Mouse (Mus musculus) CH12F3 (cell line): ENCODE measurements around the gene Chmp1a.
"Not testable (repeated sequence)": the region's sequence is repeated elsewhere in the genome, so short reads cannot be mapped to it uniquely, and the experiment has no call there.

Experiments used
- in situ Hi-C: fragments of 300-500 bp; cut with MboI; formaldehyde crosslinking; loops from 2 replicates; pipeline ENCODE4 v1.14.3; 2020; ENCODE audit warnings: low sequenced_read_pairs

Gene Chmp1a

GRCm38 (mm10) chr8:123212321-123213117, at the start of gene Chmp1a, which contains the start of gene Spata33:
TSS of gene Chmp1a (minus strand) at chr8:123212763.
TSS of gene Spata33 (plus strand) at chr8:123212832.
- in situ Hi-C loops: no loop called here

- in situ Hi-C loops: not testable (repeated sequence)
Observed at GRCm38 (mm10) chr8:123257593-123257992, 45.0 kb upstream of the Chmp1a start.

- in situ Hi-C loops: no loop called here
Observed at GRCm38 (mm10) chr8:123257114-123257513, 44.6 kb upstream of the Chmp1a start.

- in situ Hi-C loops: no loop called here
Observed at GRCm38 (mm10) chr8:123255170-123255569, 42.6 kb upstream of the Chmp1a start.

- in situ Hi-C loops: no loop called here
Observed at GRCm38 (mm10) chr8:123254099-123254885, 41.7 kb upstream of the Chmp1a start, which contains the start of the genes Zfp276 and Vps9d1. TSS of gene Zfp276 (plus strand) at chr8:123254195. TSS of gene Vps9d1 (minus strand) at chr8:123254348.

GRCm38 (mm10) chr8:123253451-123254098, 41.0 kb upstream of the Chmp1a start:
- in situ Hi-C loops: no loop called here

- in situ Hi-C loops: no loop called here
Observed at GRCm38 (mm10) chr8:123252925-123253324, 40.4 kb upstream of the Chmp1a start.

- in situ Hi-C loops: no loop called here
Observed at GRCm38 (mm10) chr8:123250940-123251339, 38.4 kb upstream of the Chmp1a start.

GRCm38 (mm10) chr8:123248596-123248995, 36.0 kb upstream of the Chmp1a start:
- in situ Hi-C loops: no loop called here

GRCm38 (mm10) chr8:123247748-123248147, 35.2 kb upstream of the Chmp1a start:
- in situ Hi-C loops: no loop called here

- in situ Hi-C loops: no loop called here
Observed at GRCm38 (mm10) chr8:123245543-123245942, 33.0 kb upstream of the Chmp1a start.

GRCm38 (mm10) chr8:123244382-123244781, 31.8 kb upstream of the Chmp1a start:
- in situ Hi-C loops: no loop called here

GRCm38 (mm10) chr8:123243053-123243452, 30.5 kb upstream of the Chmp1a start:
- in situ Hi-C loops: no loop called here

GRCm38 (mm10) chr8:123242107-123242923, 29.8 kb upstream of the Chmp1a start:
- in situ Hi-C loops: no loop called here

- in situ Hi-C loops: no loop called here
Observed at GRCm38 (mm10) chr8:123239398-123239797, 26.8 kb upstream of the Chmp1a start.

- in situ Hi-C loops: no loop called here
Observed at GRCm38 (mm10) chr8:123235520-123236497, 23.2 kb upstream of the Chmp1a start, which contains the start of gene Spata2l. TSS of gene Spata2l (minus strand) at chr8:123236233.

- in situ Hi-C loops: no loop called here
Observed at GRCm38 (mm10) chr8:123234918-123235519, 22.5 kb upstream of the Chmp1a start.

- in situ Hi-C loops: no loop called here
Observed at GRCm38 (mm10) chr8:123233760-123234159, 21.2 kb upstream of the Chmp1a start.

GRCm38 (mm10) chr8:123233300-123233699, 20.7 kb upstream of the Chmp1a start:
- in situ Hi-C loops: no loop called here
